Mouse (Mus musculus) retina, postnatal 7 days (tissue): Measurements from ENCODE around the gene Colgalt1.

Experiments used
- DNase-seq: peaks from one replicate; pipeline ENCODE4 v3.0.0-alpha.2; 2012; ENCODE audit warnings: low read depth, low spot score

Gene Colgalt1

GRCm38 (mm10) chr8:71591471-71592373, 19.1 kb upstream of the Colgalt1 start, which contains the start of gene Pgls:
TSS of gene Pgls (plus strand) at chr8:71592176.
- DNase-seq = peak; percentile 91

GRCm38 (mm10) chr8:71592374-71593170, 18.2 kb upstream of the Colgalt1 start:
- DNase-seq = no peak

DNA sequence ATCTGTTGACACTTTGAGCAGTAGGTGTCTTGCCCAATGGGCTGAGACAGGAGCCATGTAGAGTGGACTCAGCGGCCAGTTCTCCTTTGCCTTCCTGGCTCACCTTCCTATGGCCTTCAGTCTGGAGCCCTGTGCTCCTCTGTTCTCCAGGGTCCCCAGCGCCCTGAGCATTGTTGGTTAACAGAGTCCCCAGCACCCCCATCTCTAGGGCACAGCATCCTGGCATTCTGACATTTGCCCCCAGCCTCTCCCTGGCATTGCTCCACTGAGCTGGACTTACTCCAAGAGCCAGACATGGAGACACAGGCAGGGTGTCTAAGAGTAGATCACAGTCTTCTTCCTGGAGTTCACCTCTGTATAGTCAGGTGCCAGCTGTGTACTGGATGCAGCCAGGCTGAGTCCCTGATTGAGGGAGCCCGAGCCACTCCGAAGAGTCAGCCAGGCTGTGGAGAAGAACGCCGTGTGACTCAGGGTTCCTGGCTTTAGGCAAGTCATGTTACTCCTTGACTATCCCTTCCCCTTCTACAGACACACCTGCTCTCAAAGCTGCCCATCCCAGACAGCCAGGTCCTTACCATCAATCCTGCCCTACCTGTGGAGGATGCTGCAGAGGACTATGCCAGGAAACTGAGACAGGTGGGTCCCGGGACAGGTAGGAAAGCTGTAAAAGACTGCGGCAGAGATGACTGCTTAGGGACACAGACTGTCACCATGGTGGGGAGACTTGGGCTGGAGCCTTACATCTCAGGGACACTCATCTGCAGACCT, 17.1 kb upstream of the Colgalt1 start:
- no peak for DNase-seq

DNA sequence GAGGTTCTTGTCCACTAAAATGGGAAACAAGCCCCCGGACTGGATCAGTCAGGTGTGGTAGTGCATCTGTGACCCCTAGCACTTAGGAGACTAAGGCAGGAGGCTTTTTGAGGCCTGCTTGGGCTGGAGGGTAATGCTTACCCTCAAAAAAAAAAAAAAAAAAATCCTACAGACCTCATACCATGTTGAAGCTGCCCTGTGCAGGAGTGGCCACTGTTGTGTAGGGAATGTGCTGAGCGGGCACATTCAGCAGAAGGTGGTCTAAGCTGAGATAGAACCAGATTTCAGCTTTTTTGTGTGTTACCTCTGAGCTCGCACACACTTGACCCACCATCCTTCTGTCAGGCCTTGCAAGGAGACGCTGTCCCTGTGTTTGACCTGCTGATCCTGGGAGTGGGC, 16.5 kb upstream of the Colgalt1 start:
- no peak for DNase-seq

- peak; percentile 79 for DNase-seq
These were observed 14.9 kb upstream of the Colgalt1 start for GRCm38 (mm10) chr8:71595862-71596261.

DNA sequence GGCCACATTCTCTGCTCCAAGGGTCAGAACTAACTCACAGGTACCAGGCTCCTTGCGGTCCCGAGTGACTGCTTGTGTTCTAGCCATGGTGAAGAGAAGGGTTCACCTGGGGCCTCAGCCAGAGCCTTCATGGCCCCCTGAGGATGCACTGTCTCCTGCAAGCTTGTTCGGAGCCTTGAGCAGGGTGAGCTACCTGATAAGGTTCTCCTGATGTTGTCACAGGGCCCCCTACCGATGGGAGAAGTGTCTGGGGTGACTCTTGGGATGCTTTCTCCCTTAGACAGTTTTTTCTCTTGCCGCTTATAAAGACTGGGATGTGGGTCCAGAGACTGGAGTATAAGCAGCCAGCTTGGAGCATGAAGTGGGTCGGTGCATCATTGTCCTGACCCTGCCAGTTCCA, 14.4 kb upstream of the Colgalt1 start:
- no peak for DNase-seq

GRCm38 (mm10) chr8:71596798-71597197, 14.0 kb upstream of the Colgalt1 start:
- no peak for DNase-seq

GRCm38 (mm10) chr8:71597451-71597850, 13.3 kb upstream of the Colgalt1 start, which contains the start of gene Fam129c:
TSS of gene Fam129c (plus strand) at chr8:71597648.
- no peak for DNase-seq

DNA sequence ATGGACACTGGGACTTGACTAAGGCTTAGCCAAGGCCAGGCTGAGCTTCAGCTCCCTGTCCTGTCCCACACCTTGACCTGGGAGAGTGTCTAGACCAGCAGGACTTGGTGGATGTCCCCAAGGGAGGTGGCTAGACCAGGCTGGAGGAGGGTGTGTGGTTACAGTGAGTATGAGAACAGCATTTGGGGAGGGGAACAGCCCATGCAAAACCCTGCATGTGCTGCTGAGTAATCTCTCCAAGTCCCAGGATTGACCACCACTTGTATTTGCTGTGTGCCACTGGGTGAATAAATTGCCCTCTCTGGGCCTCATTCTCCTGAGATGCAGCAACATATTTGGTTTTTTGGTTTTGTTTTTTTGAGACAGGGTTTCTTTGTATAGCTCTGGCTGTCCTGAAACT, 12.4 kb upstream of the Colgalt1 start:
- DNase-seq = no peak

DNA sequence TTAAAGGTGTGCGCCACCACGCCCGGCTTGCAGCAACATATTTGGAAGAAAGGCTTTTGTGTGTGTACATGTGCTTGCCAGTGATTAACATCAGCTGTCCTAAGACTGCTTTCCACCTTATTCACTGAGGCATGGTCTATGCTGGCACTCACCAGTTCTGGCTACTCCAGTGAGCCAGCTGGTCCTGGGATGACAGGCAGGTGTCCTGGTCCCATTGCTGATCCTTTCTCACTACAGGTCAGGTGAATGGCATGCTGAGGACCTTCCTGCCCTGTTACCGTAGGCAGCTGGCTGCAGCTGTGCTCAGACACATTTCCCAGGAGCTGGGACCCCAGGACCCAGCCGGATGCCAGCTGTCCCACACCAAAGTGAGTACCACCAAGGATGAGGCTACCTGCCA, 12.0 kb upstream of the Colgalt1 start:
- no peak for DNase-seq

- no peak for DNase-seq
These were observed 8.7 kb upstream of the Colgalt1 start for GRCm38 (mm10) chr8:71601939-71602665.

- peak; percentile 60 for DNase-seq
These were observed 8.0 kb upstream of the Colgalt1 start for GRCm38 (mm10) chr8:71602666-71603334.

DNA sequence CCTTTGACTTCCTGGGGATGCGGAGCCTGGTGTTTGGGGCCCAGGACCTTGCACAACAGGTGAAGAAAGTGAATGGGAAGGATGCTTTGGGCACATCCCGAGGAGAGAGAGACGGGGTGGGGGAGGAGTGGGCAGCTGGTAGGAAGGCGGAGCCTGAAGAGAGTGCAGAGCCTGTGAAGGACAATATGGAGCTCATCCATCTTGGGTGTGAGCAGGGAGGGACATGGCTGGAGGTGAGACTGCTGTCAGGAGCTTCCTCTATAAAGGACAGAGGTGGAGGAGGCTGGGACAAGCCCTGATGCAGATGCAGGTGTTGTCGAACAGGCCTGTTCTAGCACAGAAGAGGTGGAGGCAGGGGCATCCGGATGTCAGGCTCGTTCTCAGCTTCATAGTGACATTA, 6.8 kb upstream of the Colgalt1 start:
- DNase-seq = no peak

- DNase-seq = no peak
These were observed 1.3 kb downstream of the Colgalt1 start for GRCm38 (mm10) chr8:71612141-71612540.

GRCm38 (mm10) chr8:71613418-71613817, 2.6 kb downstream of the Colgalt1 start:
- DNase-seq = no peak

- DNase-seq = no peak
These were observed 9.0 kb downstream of the Colgalt1 start for GRCm38 (mm10) chr8:71619786-71620185.

DNA sequence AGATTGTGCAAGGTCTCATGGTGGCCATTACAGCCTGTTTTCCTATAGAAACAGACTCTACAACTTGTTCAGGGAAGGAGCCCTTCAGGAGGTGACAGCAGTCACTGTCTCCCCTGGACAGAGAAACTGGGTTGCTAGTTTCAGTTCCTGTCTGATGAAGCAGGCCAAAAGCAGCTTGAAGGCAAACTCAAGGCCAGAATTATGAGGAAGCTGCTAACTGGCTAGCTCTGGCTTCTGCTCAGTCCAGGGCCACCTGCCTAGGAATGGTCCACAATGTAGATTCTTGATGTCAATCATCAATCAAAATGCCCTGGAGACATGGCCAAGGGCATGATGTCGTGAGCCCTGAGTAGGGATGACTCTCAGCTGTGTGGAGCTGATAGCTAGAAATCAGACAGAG, 14.3 kb downstream of the Colgalt1 start:
- DNase-seq = no peak

DNA sequence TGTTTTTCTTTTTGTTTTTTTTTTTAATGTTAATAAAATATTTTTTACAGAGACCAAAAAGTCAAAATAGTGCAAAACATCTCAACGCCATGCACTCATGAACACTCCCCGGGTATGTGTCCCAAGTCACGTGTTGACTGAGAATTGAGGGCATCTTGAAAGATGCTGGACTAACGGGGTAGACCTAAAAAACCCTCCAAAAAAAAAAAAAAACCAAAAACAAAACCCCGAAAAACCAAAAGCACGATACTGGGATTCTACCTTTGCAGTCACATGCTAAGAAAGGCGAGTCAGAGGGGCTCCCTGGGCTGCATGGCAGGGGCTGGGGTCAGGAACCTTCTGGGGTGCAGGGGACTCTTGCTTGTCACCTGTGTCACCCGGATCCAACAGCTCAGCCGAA, 16.0 kb downstream of the Colgalt1 start:
- no peak for DNase-seq

GRCm38 (mm10) chr8:71627265-71628099, 16.7 kb downstream of the Colgalt1 start:
- no peak for DNase-seq
